In genomic region chr16:37010370-37010769, GRCm38 (mm10) we compare ENCODE assay signal across 8 mouse cellular contexts. TPM values are rescaled to one million over a fixed set of nuclear protein-coding genes. Genes with fewer than 3 reads are reported as not detected.
DNase-seq lines count a peak whose midpoint lies in the region; ATAC-seq and TF ChIP-seq lines count a peak whose summit lies in the region.

No protein-coding gene starts in this region.

- peak overlapping the region; percentile 90 for H3K27ac ChIP-seq in gastrocnemius, adult 2 months
- peak overlapping the region; percentile 51 to 54; a peak in 3 of 4 replicates for H3K27ac ChIP-seq in heart, embryonic 14.5 days (replicated peaks in 1 of 2; ENCODE audit: control insufficient read depth in 1 of 2, insufficient read depth in 1 of 2, low read depth in 2 of 2, low read length in 2 of 2)
- H3K27ac ChIP-seq in macrophage = peak overlapping the region; percentile 54
- H3K27ac ChIP-seq in stomach, embryonic 14.5 days (ENCODE audit: low read length) = no peak overlapping the region

- intact Hi-C loops in gastrocnemius, adult 2 months (cut with DNase I) = loop anchor here (2.0 to 10.0 kb wide), 3 partner anchors 136 to 936 kb away; partner anchors contain the start of genes Ccdc58, Eaf2, Fam162a and Golgb1

- no peak overlapping the region for H3K9ac ChIP-seq in heart, embryonic 14.5 days (ENCODE audit: low read length)
- no peak overlapping the region for H3K9ac ChIP-seq in stomach, embryonic 14.5 days (replicated peaks; ENCODE audit: low read depth, low read length)

- no peak for ATAC-seq in G1E (ENCODE audit: extremely low read depth, insufficient number of reproducible peaks, low FRiP score, poor library complexity, severe bottlenecking)
- ATAC-seq in heart, embryonic 14.5 days (ENCODE audit: insufficient number of reproducible peaks, insufficient read depth, low FRiP score, low read depth) = no peak
- peak; percentile 39; the same call in 1 of the 2 replicates for ATAC-seq in stomach, embryonic 14.5 days (ENCODE audit: insufficient number of reproducible peaks, insufficient read depth, low FRiP score, low read depth)

- no peak overlapping the region for H3K4me3 ChIP-seq in gastrocnemius, adult 2 months
- H3K4me3 ChIP-seq in G1E (ENCODE audit: low read depth, low read length) = no peak overlapping the region; the same call in 1 of the 2 replicates
- no peak overlapping the region for H3K4me3 ChIP-seq in heart, embryonic 14.5 days (ENCODE audit: control insufficient read depth in 1 of 2, insufficient read depth in 1 of 2, low read depth in 1 of 2, low read length in 2 of 2)
- H3K4me3 ChIP-seq in macrophage (ENCODE audit: inconsistent target) = no peak overlapping the region
- no peak overlapping the region for H3K4me3 ChIP-seq in stomach, embryonic 14.5 days (ENCODE audit: low read depth, low read length)

- H3K4me2 ChIP-seq in heart, embryonic 14.5 days (ENCODE audit: low read length) = peak overlapping the region; percentile 76; the same call in 1 of the 2 replicates
- no peak overlapping the region for H3K4me2 ChIP-seq in stomach, embryonic 14.5 days (replicated peaks; ENCODE audit: low read depth, low read length)

- H3K9me3 ChIP-seq in G1E (replicated peaks) = no peaks in the 10 kb centered on the region
- no peaks in the 10 kb centered on the region for H3K9me3 ChIP-seq in heart, embryonic 14.5 days (ENCODE audit: control insufficient read depth, low read length)
- H3K9me3 ChIP-seq in stomach, embryonic 14.5 days (ENCODE audit: control insufficient read depth, low read depth, low read length) = no peaks in the 10 kb centered on the region

- H3K36me3 ChIP-seq in G1E (replicated peaks) (peaks cover 20% of the 10 kb centered on the region), macrophage (ENCODE audit: inconsistent target) (no peaks in the 10 kb centered on the region)
- 0 out of 2 replicates have a peak, but pooled peaks cover 3% of the 10 kb centered on the region for H3K36me3 ChIP-seq in heart, embryonic 14.5 days (ENCODE audit: control insufficient read depth, insufficient read depth, low read length)
- H3K36me3 ChIP-seq in stomach, embryonic 14.5 days (ENCODE audit: control insufficient read depth, insufficient read depth, low read length) = peaks cover 3% of the 10 kb centered on the region; the same call in 1 of the 2 replicates

- peak; percentile 74 for TF ChIP-seq CTCF in gastrocnemius, adult 2 months (IDR thresholded peaks at IDR 0.05)
- TF ChIP-seq CTCF in G1E (IDR thresholded peaks at IDR 0.05; ENCODE audit: low read depth, low read length) = peak; percentile 9; the same call in 1 of the 2 replicates

- 47% methylated on average over 4 of the region's 4 CpGs for WGBS in heart, embryonic 14.5 days
- 7% methylated on average over 4 of the region's 4 CpGs for WGBS in macrophage (ENCODE audit: missing documents)
- 58% methylated on average over 4 of the region's 4 CpGs for WGBS in stomach, embryonic 14.5 days

- DNase-seq in gastrocnemius, adult 2 months = no peak
- no peak for DNase-seq in gastrocnemius, adult 8-10 months (ENCODE audit: low spot score in 2 of 2)
- peak; percentile 24 for DNase-seq in G1E (ENCODE audit: low spot score)
- DNase-seq in cerebellum, postnatal 10 days = peak; percentile 56 to 82
- DNase-seq in kidney, postnatal 36 days = peak; percentile 13 to 54

- H3K27me3 ChIP-seq in G1E (ENCODE audit: insufficient read depth, low read length) = peaks cover 7% of the 10 kb centered on the region; the same call in 1 of the 2 replicates
- H3K27me3 ChIP-seq in heart, embryonic 14.5 days (ENCODE audit: control insufficient read depth, insufficient read depth, low read length) = no peaks in the 10 kb centered on the region
- no peaks in the 10 kb centered on the region for H3K27me3 ChIP-seq in stomach, embryonic 14.5 days (ENCODE audit: control insufficient read depth, insufficient read depth, low read length)

- peaks cover 26% of the 10 kb centered on the region for H3K4me1 ChIP-seq in G1E (ENCODE audit: insufficient read depth, low read depth, low read length)
- peaks cover 0 to 15% of the 10 kb centered on the region in 2 experiments; a peak in 2 of 4 replicates for H3K4me1 ChIP-seq in heart, embryonic 14.5 days (ENCODE audit: control insufficient read depth in 2 of 2, insufficient read depth in 2 of 2, low read length in 2 of 2)
- peaks cover 6% of the 10 kb centered on the region for H3K4me1 ChIP-seq in stomach, embryonic 14.5 days (ENCODE audit: control insufficient read depth, insufficient read depth, low read length)

- peaks cover 27% of the 10 kb centered on the region for H3K79me2 ChIP-seq in macrophage (ENCODE audit: inconsistent target)

RNA-seq across cellular contexts. Expression of gene Polq, which starts 1.2 kb away (rescaled TPM):
- total RNA-seq in gastrocnemius, adult 2 months (2021) = under 1 TPM; 0.23 to 0.56 TPM
- total RNA-seq in gastrocnemius, adult 8-10 months (2022) = 1 to 10 TPM in 1 of 4 experiments, under 1 TPM in 3; 0.39 to 1.7 (median 0.52) TPM
- total RNA-seq in G1E (2014; fragmentation: Nextera tagmentation) (42.1 and 45.1 TPM in 2 replicates), G1E (2017) (24.5 and 26.9 TPM in 2 replicates)
- polyA plus RNA-seq in G1E (2012) (3.0 and 4.2 TPM in 2 replicates), macrophage (2018) (0.22 to 2.5 TPM (median 1.8 TPM) in 3 replicates)
- 4.4 and 4.7 TPM in 2 replicates for polyA plus RNA-seq in heart, embryonic 14.5 days (2014; fragmentation: Nextera tagmentation; extraction: Ambion mirVana)
- total RNA-seq in macrophage (2018; cell fraction: chromatin; rRNA removed) = 10 to 100 TPM in 9 of 26 experiments, 1 to 10 TPM in 17; 2.7 to 24.5 (median 8.3) TPM
- total RNA-seq in macrophage (2018; cell fraction: cytosol; rRNA removed) = 1 to 10 TPM in 5 of 26 experiments, under 1 TPM in 21; 0.42 to 1.6 (median 0.79) TPM
- total RNA-seq in macrophage (2018; cell fraction: nucleus; rRNA removed) = 10 to 100 TPM in 1 of 26 experiments, 1 to 10 TPM in 25; 1.1 to 17.4 (median 3.5) TPM
- polyA plus RNA-seq in stomach, embryonic 14.5 days (2014; fragmentation: Nextera tagmentation; extraction: Ambion mirVana) = 10.5 and 11.7 TPM in 2 replicates

RNA-seq across cellular contexts. Expression of gene Fbxo40, which starts 20.1 kb away (rescaled TPM):
- 100 to 1,000 TPM; 258 to 380 TPM for total RNA-seq in gastrocnemius, adult 2 months (2021)
- total RNA-seq in gastrocnemius, adult 8-10 months (2022) = 100 to 1,000 TPM; 312 to 390 (median 343) TPM
- total RNA-seq in G1E (2014; fragmentation: Nextera tagmentation) (not detected in 2 replicates), G1E (2017) (0.11 and 0.76 TPM in 2 replicates)
- polyA plus RNA-seq in G1E (2012) (not detected in 2 replicates), macrophage (2018) (0.03 TPM in 1 of 3 replicates, not detected in the others)
- 12.5 and 13.0 TPM in 2 replicates for polyA plus RNA-seq in heart, embryonic 14.5 days (2014; fragmentation: Nextera tagmentation; extraction: Ambion mirVana)
- total RNA-seq in macrophage (2018; cell fraction: chromatin; rRNA removed) = under 1 TPM in 16 of 26 experiments, not detected in 10; 0.13 to 0.92 (median 0.40) TPM
- 1 to 10 TPM in 1 of 26 experiments, under 1 TPM in 25; 0.03 to 1.1 (median 0.12) TPM for total RNA-seq in macrophage (2018; cell fraction: cytosol; rRNA removed)
- 1 to 10 TPM in 3 of 26 experiments, under 1 TPM in 18, not detected in 5; 0.07 to 1.7 (median 0.39) TPM for total RNA-seq in macrophage (2018; cell fraction: nucleus; rRNA removed)
- not detected in 2 replicates for polyA plus RNA-seq in stomach, embryonic 14.5 days (2014; fragmentation: Nextera tagmentation; extraction: Ambion mirVana)

Comparison
In these comparisons a context has a peak if more than half of its experiments do, and no peak if none do; other contexts are left out.
1. DNase-seq: peak in G1E (single experiment), cerebellum, postnatal 10 days (2 of 2) and kidney, postnatal 36 days (2 of 2); none in gastrocnemius, adult 2 months (single experiment) and gastrocnemius, adult 8-10 months (0 of 2).
2. RNA of gene Fbxo40, which starts 20.1 kb away (polyA plus RNA-seq): 12.5 to 13.0 TPM in heart, embryonic 14.5 days; 0.03 TPM in macrophage, not detected in G1E and not detected in stomach, embryonic 14.5 days; every median in the first group is over 10 times any median in the second.